Mouse (Mus musculus) CH12F3 (cell line): ENCODE measurements at regions not wholly inside any gene's neighbourhood (a gene's known extent, or its start where the extent isn't known, plus 50 kb on each side); places are given as distances from the start of the nearest gene placed in this dataset.

Source experiments
- in situ Hi-C: fragments of 300-500 bp; cut with MboI; formaldehyde crosslinking; loops from 2 replicates; pipeline ENCODE4 v1.14.3; 2020; ENCODE audit warnings: low sequenced_read_pairs

DNA sequence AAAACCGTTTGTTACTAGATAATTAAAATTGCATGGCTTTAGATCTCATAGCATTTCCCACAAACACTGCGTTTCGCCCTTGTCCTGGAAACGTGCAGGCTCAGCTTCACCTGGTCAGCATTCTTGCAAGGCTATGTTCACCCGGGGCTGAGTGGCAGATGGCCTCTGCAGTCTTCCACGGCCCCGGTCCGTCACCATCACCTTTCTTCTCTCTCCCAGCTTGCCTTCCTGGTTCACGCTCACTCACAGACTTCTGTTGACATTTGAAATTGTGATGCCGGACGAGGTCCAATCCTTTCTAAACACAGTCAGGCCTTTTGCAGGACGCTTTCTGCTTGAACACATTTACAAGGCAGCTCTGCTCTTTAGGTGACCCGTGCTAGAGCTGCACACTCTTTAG lies 219.3 kb upstream of the Cwc22 start:
- in situ Hi-C loops: no loop called here

DNA sequence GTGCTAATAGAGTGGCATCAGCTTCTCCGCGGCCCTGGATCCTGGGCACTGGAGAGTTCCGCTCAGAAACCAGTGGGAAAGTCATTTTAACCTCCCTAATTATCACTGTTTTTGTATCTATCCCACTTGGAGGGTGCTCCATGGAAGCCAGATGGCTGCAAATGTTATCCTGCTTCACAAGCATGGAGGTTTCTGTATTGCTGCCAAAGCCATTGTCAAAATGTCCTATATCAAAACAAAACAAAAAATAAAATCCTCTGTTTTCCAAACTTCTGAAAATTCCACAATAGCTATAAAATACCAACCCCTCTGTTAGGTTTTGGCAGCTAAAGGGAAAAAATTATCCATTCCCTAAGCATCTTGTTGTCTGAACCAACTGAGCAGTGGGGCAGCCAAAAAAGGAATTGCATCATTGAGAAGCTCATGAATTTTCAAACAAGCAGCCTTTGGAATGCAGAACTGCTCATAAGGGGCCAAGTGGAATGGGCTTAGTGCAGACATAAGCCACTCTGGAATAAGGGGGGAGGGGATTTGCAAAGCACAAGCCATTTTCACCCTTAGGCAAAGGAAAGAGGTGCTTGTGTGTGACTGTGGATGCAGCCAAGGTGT lies 213.8 kb upstream of the Cwc22 start:
- in situ Hi-C loops: no loop called here

DNA sequence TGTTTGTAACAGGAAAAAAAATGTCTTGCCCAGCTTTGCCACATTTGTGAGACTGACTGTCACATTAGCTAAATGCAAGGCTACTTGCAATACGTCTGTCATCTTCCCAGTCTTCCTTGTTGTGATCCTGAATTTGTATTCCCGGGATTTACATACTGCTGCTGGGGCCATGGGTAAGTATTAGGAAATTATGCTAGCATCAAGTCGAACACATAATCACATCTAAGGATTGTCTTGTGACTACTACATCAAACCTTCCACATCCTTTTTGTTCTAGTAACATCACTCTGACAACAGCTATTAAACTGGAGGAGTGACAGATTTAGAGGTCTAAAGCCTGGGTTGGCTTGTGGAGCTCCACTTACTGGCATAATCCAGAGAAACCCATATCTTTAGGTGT lies 164.2 kb upstream of the Cwc22 start:
- in situ Hi-C loops: no loop called here

- in situ Hi-C loops: no loop called here
Observed at GRCm38 (mm10) chr2:78095536-78095935, 149.4 kb upstream of the Cwc22 start.

DNA sequence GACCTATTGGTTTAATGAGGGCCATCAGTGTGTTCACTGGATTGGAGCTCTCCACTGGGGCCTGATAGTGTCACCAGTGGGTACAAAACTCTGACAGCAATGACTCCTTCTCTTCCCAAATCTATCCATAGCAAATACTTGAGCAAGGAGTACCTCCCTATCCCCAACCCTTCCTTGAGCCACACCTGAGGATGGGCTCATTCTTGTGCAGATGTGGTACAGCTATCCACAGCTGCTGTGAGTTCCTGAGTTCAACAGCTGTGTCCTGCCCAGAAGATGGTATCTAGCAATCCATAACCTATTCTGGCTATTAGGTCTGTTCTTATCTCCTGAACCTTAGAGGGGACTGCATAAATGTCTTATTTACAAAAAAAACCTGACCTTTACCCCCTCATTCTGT lies 148.7 kb upstream of the Cwc22 start:
- in situ Hi-C loops: no loop called here

DNA sequence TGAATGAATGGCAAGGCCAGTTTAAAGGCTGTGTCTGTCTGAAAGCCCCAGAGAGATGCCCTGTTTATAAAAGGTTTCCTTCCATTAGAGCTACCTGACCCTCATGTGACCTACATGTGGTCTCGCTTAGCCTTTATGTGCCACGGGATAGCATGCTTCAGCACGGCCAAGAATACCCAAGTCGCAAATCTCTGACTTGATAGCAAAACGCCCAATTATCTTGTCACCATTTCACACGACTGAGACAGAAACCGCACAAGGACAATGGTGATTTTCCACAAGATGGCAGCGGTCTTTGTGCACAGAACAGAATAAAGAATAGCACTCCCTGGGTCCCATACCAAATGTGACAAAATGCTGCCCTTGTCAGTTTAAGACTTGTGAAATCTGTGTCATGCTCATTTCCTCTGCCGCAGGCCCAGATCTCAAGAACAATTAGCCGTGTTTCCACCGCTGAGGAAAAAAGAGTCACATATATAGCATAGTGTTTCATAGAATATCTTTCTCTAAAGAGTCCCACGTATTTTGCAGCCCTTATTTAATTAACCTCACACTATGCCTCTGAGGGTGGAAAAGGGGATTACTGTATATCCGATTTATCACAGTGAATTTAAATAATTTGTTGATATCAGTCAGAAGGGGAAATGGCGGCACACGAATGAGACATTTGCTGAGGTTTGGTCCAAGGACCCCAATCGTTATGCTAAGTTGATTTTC lies 118.3 kb upstream of the Cwc22 start:
- in situ Hi-C loops: no loop called here

GRCm38 (mm10) chr2:78059801-78060416 lies 113.7 kb upstream of the Cwc22 start:
- in situ Hi-C loops: loop anchor here (10.0 kb wide), 1 partner anchor 845 kb away; no protein-coding TSS in a partner anchor

GRCm38 (mm10) chr2:78058988-78059387 lies 112.8 kb upstream of the Cwc22 start:
- in situ Hi-C loops: loop anchor here (10.0 kb wide), 1 partner anchor 846 kb away; no protein-coding TSS in a partner anchor

- in situ Hi-C loops: loop anchor here (10.0 kb wide), 1 partner anchor 851 kb away; no protein-coding TSS in a partner anchor
Observed at GRCm38 (mm10) chr2:78053910-78054309, 107.7 kb upstream of the Cwc22 start.

- in situ Hi-C loops: loop anchor here (10.0 kb wide), 1 partner anchor 854 kb away; no protein-coding TSS in a partner anchor
Observed at GRCm38 (mm10) chr2:78050542-78050941, 104.4 kb upstream of the Cwc22 start.

DNA sequence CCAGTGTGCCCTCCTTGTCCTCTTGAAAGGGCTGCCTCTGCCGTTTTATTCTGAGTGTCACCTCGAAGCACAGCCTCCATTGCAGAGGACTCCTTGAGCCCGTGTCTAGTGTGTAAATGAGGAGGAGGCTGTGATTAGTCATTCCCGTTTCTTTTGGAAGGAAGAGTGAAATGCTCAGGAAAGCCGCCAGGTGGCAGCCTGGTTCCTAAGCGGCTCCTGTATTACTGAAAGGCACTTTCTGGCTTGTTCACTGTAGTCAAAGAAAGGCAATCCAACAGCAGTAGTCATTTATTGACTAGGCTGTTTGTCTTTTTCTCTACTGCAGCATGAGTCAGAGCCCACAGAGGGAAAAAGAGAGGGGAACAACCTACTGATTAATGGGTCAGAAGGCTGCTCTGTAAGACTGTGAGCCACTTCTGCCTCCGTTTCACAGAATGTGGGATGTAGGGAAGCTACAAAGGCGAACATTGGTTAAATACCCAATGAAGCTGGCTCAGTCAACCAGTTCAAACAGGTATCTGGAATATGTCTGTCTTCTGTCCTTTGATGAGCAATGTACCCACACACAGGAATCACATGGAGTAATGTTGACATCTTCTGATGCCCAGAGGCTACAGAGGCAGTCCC lies 103.2 kb upstream of the Cwc22 start:
- in situ Hi-C loops: no loop called here

DNA sequence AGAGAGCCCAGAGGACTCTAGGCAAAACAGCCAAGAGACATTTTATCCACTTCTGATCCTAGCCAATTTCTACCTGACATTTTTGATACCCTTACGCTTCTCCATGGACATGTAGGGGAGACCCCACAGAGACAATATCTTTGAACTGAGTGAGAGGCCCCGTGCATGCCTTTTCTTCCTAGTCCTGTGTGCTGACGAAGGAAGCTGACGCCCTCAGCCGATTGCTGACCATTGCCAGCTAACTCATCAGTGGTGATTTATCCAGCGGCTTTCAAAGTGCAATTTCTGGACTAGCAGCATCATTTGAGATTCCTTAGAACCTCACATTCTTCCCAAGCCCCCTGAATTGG lies 102.5 kb upstream of the Cwc22 start:
- in situ Hi-C loops: no loop called here

DNA sequence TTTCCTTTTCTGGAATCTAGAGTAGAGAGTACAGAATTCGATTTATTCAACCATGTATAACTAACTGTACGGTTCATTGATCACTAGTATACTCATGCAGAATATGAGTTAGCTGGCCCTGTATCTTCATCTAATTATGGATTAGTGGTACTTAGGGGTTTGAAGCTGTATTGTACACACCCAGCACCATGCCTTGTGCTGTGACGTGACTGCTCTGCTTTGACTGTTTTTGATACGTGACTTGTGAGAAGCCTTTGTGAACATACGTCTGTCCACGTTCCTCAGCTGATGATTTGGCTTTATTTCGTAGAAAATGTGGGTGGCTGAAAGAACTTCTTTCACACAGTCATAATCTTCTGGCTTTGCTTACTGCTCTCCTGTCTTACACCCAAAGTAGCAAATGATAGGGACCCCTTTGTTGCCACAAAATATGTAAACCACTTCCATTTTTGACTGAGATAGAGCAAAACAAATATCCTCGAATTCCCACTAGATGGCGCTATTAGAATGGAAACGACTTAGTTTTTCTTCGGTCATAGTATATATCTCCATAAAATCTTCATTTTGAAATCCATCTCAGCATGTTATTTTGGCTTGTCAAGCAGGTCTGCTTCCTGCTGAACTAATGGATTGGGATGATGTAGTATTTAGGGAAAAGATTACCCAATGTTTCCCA lies 102.0 kb upstream of the Cwc22 start:
- in situ Hi-C loops: no loop called here

GRCm38 (mm10) chr2:78027319-78027718 lies 81.1 kb upstream of the Cwc22 start:
- in situ Hi-C loops: no loop called here

DNA sequence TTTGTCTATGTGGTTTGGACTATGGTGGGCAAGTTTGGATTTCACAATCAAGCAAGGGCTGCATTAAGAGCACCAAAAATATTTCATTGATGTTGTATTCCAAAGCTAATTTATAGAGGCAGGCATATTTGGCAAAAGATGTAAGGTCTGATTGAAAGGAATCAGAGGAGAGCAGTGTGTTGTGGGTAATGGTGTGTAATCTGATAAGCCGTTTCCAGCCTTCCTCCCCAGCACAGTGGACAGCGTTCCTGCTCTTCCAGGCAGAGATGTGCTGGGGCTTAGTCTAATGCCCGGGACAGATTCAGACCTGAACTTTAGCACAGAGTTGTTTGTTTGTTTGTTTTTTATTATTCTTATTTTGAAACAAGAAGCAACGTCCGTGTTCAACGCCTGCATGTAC lies 80.6 kb upstream of the Cwc22 start:
- in situ Hi-C loops: no loop called here

- in situ Hi-C loops: no loop called here
Observed at GRCm38 (mm10) chr2:78025651-78026435, 79.7 kb upstream of the Cwc22 start.

- in situ Hi-C loops: no loop called here
Observed at GRCm38 (mm10) chr2:78024981-78025565, 78.9 kb upstream of the Cwc22 start.

DNA sequence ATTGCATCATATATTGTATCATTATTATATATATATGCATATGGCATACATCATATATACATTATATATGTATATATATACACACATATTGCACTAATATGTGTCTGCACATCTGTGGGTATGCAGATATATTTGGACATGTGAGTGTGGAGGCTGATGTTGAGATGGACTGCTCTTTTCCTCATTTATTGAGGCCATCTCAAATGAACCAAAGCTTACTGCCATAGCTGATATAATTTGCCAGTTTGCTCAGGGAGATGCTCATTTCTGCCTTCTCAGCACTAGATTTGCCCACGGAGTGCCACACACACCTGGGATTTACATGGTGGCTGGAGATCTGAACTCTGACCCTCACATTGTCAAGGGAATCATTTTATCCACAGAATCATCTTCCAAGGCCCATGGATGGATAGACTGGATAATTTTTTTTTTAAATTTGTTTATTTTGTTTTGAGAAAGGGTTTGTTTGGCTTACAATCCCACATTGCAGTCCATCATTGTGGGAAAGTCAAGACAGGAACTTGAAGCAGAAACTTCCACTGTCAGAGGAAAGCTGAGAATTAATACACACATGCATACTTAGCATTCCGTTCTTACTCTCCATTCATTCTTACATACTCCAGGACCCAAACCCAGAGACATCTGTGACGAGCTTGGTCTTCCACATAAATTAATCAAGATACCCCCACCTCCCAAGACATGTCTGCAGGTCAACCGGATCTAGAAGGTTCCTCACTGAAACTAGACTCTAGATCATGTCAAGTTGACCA lies 77.9 kb upstream of the Cwc22 start:
- in situ Hi-C loops: no loop called here

- in situ Hi-C loops: no loop called here
Observed at GRCm38 (mm10) chr2:78023416-78023815, 77.2 kb upstream of the Cwc22 start.
